Mouse (Mus musculus) frontal cortex, adult 2 months (tissue): ENCODE measurements around the gene Ptgdr2. TPM values are rescaled to one million over a fixed set of nuclear protein-coding genes. Genes with fewer than 3 reads are reported as not detected.

Experiments
- DNase-seq, 2 experiments: peaks; one replicate each; pipeline ENCODE4 v3.0.0; 2022; ENCODE audit warnings: low spot score in 1 of 2; ENCODE audit errors: extremely low spot score in 1 of 2
- polyA plus RNA-seq: library from polyadenylated mRNA; depleted of rRNA; stranded (reverse); fragments of >200 nt; gene quantifications from 2 replicates; pipeline ENCODE4 v1.2.3, GENCODE M21; 2012; rRNA removed

The Ptgdr2 gene
- polyA plus RNA-seq, 1 experiment: 0.22 TPM

DNA sequence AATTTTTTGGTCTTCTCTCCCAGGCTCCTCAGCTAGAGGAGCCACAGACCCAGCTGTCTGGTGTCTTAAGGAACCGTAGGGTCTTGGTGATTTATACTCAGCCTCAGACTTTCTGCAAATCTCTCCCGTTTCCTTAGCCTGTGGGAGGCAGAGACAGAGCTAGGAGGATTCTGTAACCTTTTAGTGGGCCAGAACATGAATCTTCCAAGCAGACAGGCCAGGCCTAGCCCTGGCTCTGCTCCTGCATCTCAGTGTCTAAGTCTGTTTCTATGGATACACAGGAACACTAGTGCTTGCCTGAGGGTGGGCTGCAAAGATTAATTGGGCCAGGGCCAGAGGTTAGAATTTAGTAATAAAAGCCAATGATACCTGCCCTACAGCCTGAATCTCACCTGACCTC, 36.2 kb downstream of the Ptgdr2 start:
- DNase-seq: no peak

DNA sequence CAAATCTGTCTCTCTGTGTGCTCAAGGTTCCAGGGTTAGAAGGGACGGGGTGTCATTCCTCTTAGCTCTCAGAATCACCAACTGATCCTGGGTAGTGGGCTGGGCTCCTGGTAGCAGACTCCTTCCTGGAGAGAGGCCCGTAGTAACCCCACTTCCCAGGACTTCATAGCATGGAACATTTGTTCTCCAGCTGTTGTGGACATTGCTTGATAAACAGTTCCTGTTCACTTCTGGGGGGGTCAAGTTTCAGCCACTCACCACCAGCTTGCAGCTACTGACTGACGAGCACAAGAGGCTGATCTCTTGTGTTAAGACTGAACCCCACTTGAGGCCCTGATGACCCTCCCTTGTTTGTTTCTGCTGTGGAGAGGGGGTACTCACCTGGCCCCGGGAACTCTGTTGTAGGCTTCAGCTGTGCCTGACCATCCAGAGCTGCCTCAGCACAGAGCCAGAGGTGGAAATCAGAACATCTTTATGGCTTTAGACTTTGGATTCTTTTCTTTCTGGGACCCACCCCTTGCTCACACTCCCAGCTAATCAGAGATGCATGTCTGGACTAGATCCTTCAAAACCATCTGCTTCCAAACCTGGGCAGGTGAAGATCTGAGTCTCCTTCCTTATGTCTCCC, 37.4 kb downstream of the Ptgdr2 start, which contains the start of gene Ms4a10:
Gene Ms4a10 (minus strand): TSS at position 433 of the 628 bp plus-strand sequence.
- no peak for DNase-seq

DNA sequence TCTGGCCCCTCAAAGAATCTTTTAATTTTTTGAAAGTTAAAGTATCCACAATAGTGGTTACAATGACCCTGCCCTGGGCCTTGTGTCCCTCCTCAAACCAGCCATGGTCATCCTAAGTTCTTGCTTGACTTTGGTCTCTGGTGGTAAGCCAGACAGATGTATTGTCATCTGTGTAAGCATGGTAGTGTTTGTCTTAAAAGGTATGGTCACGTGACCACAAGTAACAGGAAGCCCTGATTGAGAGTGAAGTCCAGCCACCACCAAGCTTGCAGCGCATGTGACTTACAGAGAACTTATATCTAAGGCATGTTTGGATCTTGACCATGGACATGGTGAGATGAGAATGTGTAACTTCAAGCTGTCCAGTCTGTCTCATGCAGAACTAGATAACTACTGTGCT, 38.2 kb downstream of the Ptgdr2 start:
- DNase-seq: no peak

- peak in 1 of 2 experiments; percentile 15 for DNase-seq
Observed at GRCm38 (mm10) chr19:10976318-10976717, 39.4 kb downstream of the Ptgdr2 start.

- peak; percentile 56 to 79 for DNase-seq
Observed at GRCm38 (mm10) chr19:10979184-10980168, 42.5 kb downstream of the Ptgdr2 start.

- no peak for DNase-seq
Observed at GRCm38 (mm10) chr19:10980210-10980609, 43.2 kb downstream of the Ptgdr2 start.

GRCm38 (mm10) chr19:10983146-10983545, 46.2 kb downstream of the Ptgdr2 start:
- DNase-seq: peak in 1 of 2 experiments; percentile 16

GRCm38 (mm10) chr19:10984551-10984950, 47.6 kb downstream of the Ptgdr2 start:
- DNase-seq: no peak

DNA sequence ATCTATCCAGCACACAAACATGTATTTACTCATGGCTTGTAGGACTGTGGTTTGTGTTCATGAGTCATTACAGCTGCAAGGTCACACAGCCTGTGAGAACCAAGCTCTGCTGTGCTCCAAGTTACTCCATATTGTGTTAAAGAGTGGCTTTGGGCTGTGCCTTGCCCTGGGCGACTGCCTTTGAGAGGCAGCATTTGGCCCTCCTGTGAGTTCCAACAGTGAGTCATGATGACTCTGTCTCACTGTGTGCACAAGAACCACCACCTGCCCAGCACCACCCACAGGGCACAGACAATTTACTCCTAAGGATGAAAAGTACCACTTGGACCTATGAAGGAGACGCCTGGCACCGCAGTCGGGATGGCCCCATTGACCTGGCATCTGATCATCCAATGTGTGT, 48.9 kb downstream of the Ptgdr2 start:
- DNase-seq: no peak

DNA sequence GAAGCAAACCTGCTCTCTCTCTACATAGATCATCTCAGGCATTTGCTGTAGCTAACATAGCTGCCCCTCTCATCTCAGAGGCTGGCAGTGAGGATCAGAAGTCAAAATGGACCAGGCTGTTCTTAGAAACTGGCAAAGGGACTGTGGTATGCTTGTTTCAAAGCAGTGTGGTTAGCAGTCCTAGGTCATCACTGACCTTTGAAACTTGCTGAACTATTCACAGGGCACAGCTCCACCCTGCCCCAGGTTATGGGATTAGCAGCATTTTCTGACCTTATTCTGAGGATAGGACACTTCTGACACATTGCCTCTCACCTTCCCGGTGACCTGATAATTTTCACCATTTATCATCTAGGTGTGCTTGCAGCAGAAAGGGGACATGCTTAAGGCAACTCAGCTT, 51.6 kb downstream of the Ptgdr2 start:
- DNase-seq: no peak

DNA sequence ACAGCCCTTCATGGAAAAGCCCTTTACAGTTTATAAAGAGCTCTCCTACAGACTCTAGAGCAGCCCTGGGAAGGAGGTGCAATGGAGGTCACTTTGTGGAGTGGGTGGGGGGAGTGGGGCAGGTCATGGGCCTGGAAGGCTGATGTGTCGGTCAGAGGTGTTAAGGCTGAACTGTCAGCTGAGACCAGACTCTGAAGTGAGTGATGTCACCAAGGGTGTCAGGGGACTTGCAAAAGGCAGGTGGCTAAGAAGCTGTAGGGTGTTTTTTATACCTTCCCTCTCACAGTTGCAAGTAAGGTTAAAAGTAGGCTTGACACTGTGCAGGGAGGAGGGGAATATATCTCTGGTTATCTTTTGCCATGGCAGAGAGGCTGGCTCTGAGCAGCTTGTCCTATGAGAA, 53.8 kb downstream of the Ptgdr2 start:
- no peak for DNase-seq

DNA sequence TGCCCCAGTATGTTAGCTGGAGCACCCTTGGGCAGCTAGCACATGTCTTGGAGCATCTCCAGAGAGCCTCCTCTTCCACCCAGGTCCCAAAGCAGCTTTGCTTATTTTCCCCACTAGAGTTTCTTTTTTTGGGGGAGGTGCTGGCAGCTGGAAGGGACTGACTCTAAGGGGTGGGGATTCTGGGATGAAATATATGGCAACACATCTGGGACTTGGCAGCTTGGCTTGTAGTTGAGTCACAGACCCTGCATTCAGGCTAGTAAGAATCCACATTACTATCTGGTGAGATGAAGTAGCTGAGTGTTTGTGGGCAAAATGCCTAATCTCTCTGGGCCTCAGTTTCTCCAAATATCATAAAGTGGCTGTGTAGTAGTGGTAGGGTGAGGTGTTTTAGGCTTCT, 55.0 kb downstream of the Ptgdr2 start:
- DNase-seq: no peak

Other genes starting within 250 kb of the Ptgdr2 start
- gene Vps37c, start 248.4 kb upstream of the Ptgdr2 start, polyA plus RNA-seq: 22.6 and 25.1 TPM in 2 replicates
- gene Cd5, start 198.2 kb upstream of the Ptgdr2 start, polyA plus RNA-seq: 0.14 and 0.17 TPM in 2 replicates
- gene Cd6, start 107.1 kb upstream of the Ptgdr2 start, polyA plus RNA-seq: 1.5 and 3.8 TPM in 2 replicates
- 1.7 and 2.2 TPM in 2 replicates for gene Slc15a3, start 97.4 kb upstream of the Ptgdr2 start, polyA plus RNA-seq
- gene Tmem132a, start 67.2 kb upstream of the Ptgdr2 start, polyA plus RNA-seq: 132 and 133 TPM in 2 replicates
- 49.2 and 50.2 TPM in 2 replicates for gene Tmem109, start 55.2 kb upstream of the Ptgdr2 start, polyA plus RNA-seq
- 187 and 207 TPM in 2 replicates for gene Prpf19, start 41.9 kb upstream of the Ptgdr2 start, polyA plus RNA-seq
- 0.06 TPM in 1 of 2 replicates, not detected in the other for gene Zp1, start 16.5 kb upstream of the Ptgdr2 start, polyA plus RNA-seq
- 5.1 and 5.5 TPM in 2 replicates for gene Ccdc86, start 12.1 kb downstream of the Ptgdr2 start, polyA plus RNA-seq
- not detected in 2 replicates for gene Ms4a10, start 37.5 kb downstream of the Ptgdr2 start, polyA plus RNA-seq
- gene Ms4a15, start 56.1 kb downstream of the Ptgdr2 start, polyA plus RNA-seq: 81.7 and 91.9 TPM in 2 replicates
- not detected in 2 replicates for gene Ms4a18, start 80.9 kb downstream of the Ptgdr2 start, polyA plus RNA-seq
- not detected in 2 replicates for gene Ms4a8a, start 143.9 kb downstream of the Ptgdr2 start, polyA plus RNA-seq
- not detected in 2 replicates for gene 1700017D01Rik, start 193.7 kb downstream of the Ptgdr2 start, polyA plus RNA-seq
- not detected in 2 replicates for gene 1700025F22Rik, start 228.2 kb downstream of the Ptgdr2 start, polyA plus RNA-seq